Mouse (Mus musculus) ES-Bruce4 (cell line): ENCODE data around the gene Sox18.

Source experiments
- CTCF ChIP-seq: IDR thresholded peaks from one replicate; pipeline ENCODE4 v1.8.1; 2011; ENCODE audit warnings: low read depth, low read length
- POLR2A ChIP-seq: IDR thresholded peaks from one replicate; pipeline ENCODE4 v1.8.1; 2011; ENCODE audit warnings: low read length; ENCODE audit not compliant: insufficient read depth

DNA sequence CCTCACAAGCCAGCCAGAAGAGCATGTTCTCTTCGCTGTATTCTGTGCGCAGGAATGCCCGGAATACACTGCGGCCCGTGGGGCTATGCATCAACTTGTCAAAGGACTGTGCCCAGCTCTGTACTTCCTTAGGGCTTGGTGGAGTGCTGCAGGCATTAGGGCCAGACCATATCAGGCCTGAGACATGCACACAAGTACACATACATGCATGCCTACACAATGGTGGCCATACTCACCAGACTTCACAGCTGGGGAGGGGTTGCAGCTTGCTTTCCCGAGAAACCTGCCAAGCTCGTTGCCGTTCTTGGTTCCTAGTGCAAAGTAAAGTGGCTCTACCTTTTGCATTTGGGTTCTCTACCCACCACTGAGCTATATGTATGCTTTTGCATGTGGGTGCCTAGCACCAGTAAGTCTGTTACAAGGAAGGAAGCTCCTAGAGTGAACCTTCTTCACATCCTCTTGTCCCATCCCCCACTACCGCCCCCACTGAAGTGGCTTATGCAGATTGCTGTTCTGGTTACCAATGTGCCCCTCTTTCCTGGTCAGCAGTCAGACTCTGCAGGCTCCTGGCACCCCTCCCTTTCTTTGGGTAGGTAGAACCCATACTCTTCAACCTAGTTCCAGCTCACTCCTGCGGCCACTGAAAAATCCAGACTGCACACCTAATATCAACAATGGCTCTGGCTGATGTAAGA, 18.2 kb upstream of the Sox18 start:
- TF ChIP-seq CTCF (no peak), POLR2A (no peak)
